Mouse (Mus musculus): ENCODE results near the gene 4930512M02Rik.

4930512M02Rik gene

GRCm38 (mm10) chr11:11565146-11565820 is 62.4 kb downstream of the 4930512M02Rik start:
- DNase-seq (ENCODE audit: low read depth, low spot score) = no peak

- DNase-seq (ENCODE audit: low read depth, low spot score) = no peak
Measured at GRCm38 (mm10) chr11:11564266-11565044, 63.2 kb downstream of the 4930512M02Rik start.

GRCm38 (mm10) chr11:11561118-11561517 is 66.5 kb downstream of the 4930512M02Rik start:
- no peak for DNase-seq (ENCODE audit: low read depth, low spot score)

GRCm38 (mm10) chr11:11559099-11559686 is 68.4 kb downstream of the 4930512M02Rik start:
- no peak for DNase-seq (ENCODE audit: low read depth, low spot score)

- no peak for DNase-seq (ENCODE audit: low read depth, low spot score)
Measured at GRCm38 (mm10) chr11:11558662-11559061, 69.0 kb downstream of the 4930512M02Rik start.

GRCm38 (mm10) chr11:11557173-11557967 is 70.3 kb downstream of the 4930512M02Rik start:
- DNase-seq (ENCODE audit: low read depth, low spot score) = peak; percentile 45

GRCm38 (mm10) chr11:11556186-11556585 is 71.4 kb downstream of the 4930512M02Rik start:
- DNase-seq (ENCODE audit: low read depth, low spot score) = no peak

GRCm38 (mm10) chr11:11555563-11555962 is 72.1 kb downstream of the 4930512M02Rik start:
- no peak for DNase-seq (ENCODE audit: low read depth, low spot score)

- no peak for DNase-seq (ENCODE audit: low read depth, low spot score)
Measured at GRCm38 (mm10) chr11:11547597-11548240, 79.9 kb downstream of the 4930512M02Rik start.

GRCm38 (mm10) chr11:11546903-11547511 is 80.6 kb downstream of the 4930512M02Rik start:
- no peak for DNase-seq (ENCODE audit: low read depth, low spot score)

- DNase-seq (ENCODE audit: low read depth, low spot score) = no peak
Measured at GRCm38 (mm10) chr11:11545948-11546347, 81.7 kb downstream of the 4930512M02Rik start.
